ENCODE assay signal across 8 mouse cellular contexts in the genomic region with DNA sequence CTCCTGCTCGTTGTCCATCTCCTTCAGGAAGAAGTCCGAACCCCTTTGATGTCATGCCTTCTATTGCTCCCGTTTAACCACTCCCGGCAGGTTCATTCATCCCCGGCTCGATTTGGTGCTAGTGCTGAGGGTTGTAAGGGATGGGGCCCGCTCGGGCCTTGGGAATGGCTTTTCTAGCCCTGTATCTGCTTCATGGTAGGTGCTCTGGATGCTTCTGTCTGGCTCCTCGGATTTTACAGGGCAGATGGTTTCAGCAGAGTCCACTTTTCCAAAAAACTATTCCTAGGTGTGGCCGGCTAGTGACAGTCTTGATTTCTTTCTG. TPM values are rescaled to one million over a fixed set of nuclear protein-coding genes. Genes with fewer than 3 reads are reported as not detected.
DNase-seq lines count a peak whose midpoint lies in the region; ATAC-seq and TF ChIP-seq lines count a peak whose summit lies in the region.
"Had no signal": no experiment of that assay in that cellular context is flagged by ENCODE, and none has a peak within 500 bp of the region (broad histone marks: within the 10 kb centered on the region; RNA-seq: fewer than 3 reads in every experiment).

No protein-coding gene starts in this region.

- peaks cover 4% of the 10 kb centered on the region; the same call in 1 of the 2 replicates for H3K4me1 ChIP-seq in spleen, adult 2 months (ENCODE audit: control insufficient read depth, insufficient read depth, insufficient read length)
- H3K4me1 ChIP-seq in forebrain, embryonic 10.5 days, result peaks cover 25% of the 10 kb centered on the region
- H3K4me1 ChIP-seq in liver, embryonic 12.5 days, result peaks cover 41% of the 10 kb centered on the region
- H3K4me1 ChIP-seq in stomach, postnatal 0 days (replicated peaks; ENCODE audit: control insufficient read depth, insufficient read depth), result peaks cover 6% of the 10 kb centered on the region; the same call in 1 of the 2 replicates

- ATAC-seq in liver, embryonic 12.5 days, result peak; percentile 25
- ATAC-seq in stomach, postnatal 0 days (ENCODE audit: low FRiP score, low TSS enrichment), result no peak; the same call in 1 of the 2 replicates

- TF ChIP-seq CTCF in spleen, adult 2 months (IDR thresholded peaks at IDR 0.05; ENCODE audit: extremely low read depth, insufficient read depth, insufficient read length, insufficient replicate concordance), result no peak
- TF ChIP-seq CTCF in stomach, postnatal 0 days (IDR thresholded peaks at IDR 0.05; ENCODE audit: low read depth), result no peak

- H3K36me3 ChIP-seq in spleen, adult 2 months (ENCODE audit: control insufficient read depth, insufficient read depth, low read length), result no peaks in the 10 kb centered on the region
- peaks cover 42% of the 10 kb centered on the region for H3K36me3 ChIP-seq in forebrain, embryonic 10.5 days (replicated peaks)
- peaks cover 35% of the 10 kb centered on the region for H3K36me3 ChIP-seq in liver, embryonic 12.5 days
- H3K36me3 ChIP-seq in stomach, postnatal 0 days (ENCODE audit: control insufficient read depth, insufficient read depth, low read length), result no peaks in the 10 kb centered on the region

- H3K9me3 ChIP-seq in forebrain, embryonic 10.5 days, result no peaks in the 10 kb centered on the region
- no peaks in the 10 kb centered on the region for H3K9me3 ChIP-seq in liver, embryonic 12.5 days (replicated peaks)
- H3K9me3 ChIP-seq in stomach, postnatal 0 days (ENCODE audit: control insufficient read depth, low read length), result no peaks in the 10 kb centered on the region

- H3K27ac ChIP-seq in spleen, adult 2 months (ENCODE audit: insufficient read depth, low read length), result peak overlapping the region; percentile 78
- H3K27ac ChIP-seq in forebrain, embryonic 10.5 days, result peak overlapping the region; percentile 94
- H3K27ac ChIP-seq in liver, embryonic 12.5 days, result peak overlapping the region; percentile 77
- H3K27ac ChIP-seq in stomach, postnatal 0 days (replicated peaks), result peak overlapping the region; percentile 87; the same call in 1 of the 2 replicates

- WGBS in spleen, adult 2 months, result 6% methylated on average over 10 of the region's 10 CpGs
- WGBS in forebrain, embryonic 10.5 days, result 7% methylated on average over 10 of the region's 10 CpGs
- 3% methylated on average over 10 of the region's 10 CpGs for WGBS in liver, embryonic 12.5 days (ENCODE audit: insufficient replicate concordance)
- WGBS in stomach, postnatal 0 days, result 3% methylated on average over 10 of the region's 10 CpGs

- H3K27me3 ChIP-seq in spleen, adult 2 months (ENCODE audit: control insufficient read depth, insufficient read depth, low read length), result no peaks in the 10 kb centered on the region
- H3K27me3 ChIP-seq in forebrain, embryonic 10.5 days (ENCODE audit: poor library complexity, severe bottlenecking), result no peaks in the 10 kb centered on the region
- H3K27me3 ChIP-seq in liver, embryonic 12.5 days (replicated peaks), result no peaks in the 10 kb centered on the region
- no peaks in the 10 kb centered on the region for H3K27me3 ChIP-seq in stomach, postnatal 0 days (ENCODE audit: control insufficient read depth, insufficient read depth, low read length)

- TF ChIP-seq POLR2A in spleen, adult 2 months (IDR thresholded peaks at IDR 0.05; ENCODE audit: low read depth, low read length), result no peak

- no peak for DNase-seq in spleen, adult 2 months (ENCODE audit: low read depth in 1 of 2, low spot score in 2 of 2)
- no peak for DNase-seq in spleen, postnatal 10 days (ENCODE audit: low spot score in 2 of 2)
- no peak for DNase-seq in forebrain, embryonic 10.5 days (ENCODE audit: extremely low spot score, low spot score)
- no peak for DNase-seq in stomach, postnatal 0 days (ENCODE audit: low spot score)
- no peak for DNase-seq in gastrocnemius, adult 8-10 months (ENCODE audit: low spot score in 2 of 2)
- DNase-seq in right cerebral cortex, postnatal 14 days, result no peak

- H3K9ac ChIP-seq in liver, embryonic 12.5 days, result peak overlapping the region; percentile 87
- H3K9ac ChIP-seq in stomach, postnatal 0 days (ENCODE audit: low read length), result peak overlapping the region; percentile 89

- no peak for TF ChIP-seq EP300 in stomach, postnatal 0 days (optimal IDR thresholded peaks at IDR 0.05)

- H3K4me2 ChIP-seq in liver, embryonic 12.5 days, result peak overlapping the region; percentile 85
- H3K4me2 ChIP-seq in stomach, postnatal 0 days (replicated peaks; ENCODE audit: low read depth), result peak overlapping the region; percentile 81

- H3K4me3 ChIP-seq in spleen, adult 2 months (ENCODE audit: extremely low read depth, insufficient read depth, insufficient read length), result peak overlapping the region; percentile 96
- H3K4me3 ChIP-seq in forebrain, embryonic 10.5 days, result peak overlapping the region; percentile 94
- H3K4me3 ChIP-seq in liver, embryonic 12.5 days, result peak overlapping the region; percentile 92
- peak overlapping the region; percentile 92 for H3K4me3 ChIP-seq in stomach, postnatal 0 days (ENCODE audit: low read depth, low read length)

RNA-seq across cellular contexts. Expression of a gene that starts 0.6 kb away (rescaled TPM):
- polyA plus RNA-seq in spleen, adult 2 months (2012; rRNA removed), result 97.5 and 107 TPM in 2 replicates
- 200 and 203 TPM in 2 replicates for polyA plus RNA-seq in forebrain, embryonic 10.5 days (2016; fragmentation: Nextera tagmentation; extraction: Ambion mirVana)
- polyA plus RNA-seq in liver, embryonic 12.5 days (2016; fragmentation: Nextera tagmentation; extraction: Ambion mirVana), result 106 and 109 TPM in 2 replicates
- 199 and 201 TPM in 2 replicates for polyA plus RNA-seq in stomach, postnatal 0 days (2015; fragmentation: Nextera tagmentation; extraction: Ambion mirVana)
- total RNA-seq in gastrocnemius, adult 8-10 months (2022), result 10 to 100 TPM; 37.5 to 44.8 (median 44.1) TPM

RNA-seq across cellular contexts. Expression of a gene that starts 4.7 kb away (rescaled TPM):
- polyA plus RNA-seq in spleen, adult 2 months (2012; rRNA removed), result not detected in 2 replicates
- not detected in 2 replicates for polyA plus RNA-seq in forebrain, embryonic 10.5 days (2016; fragmentation: Nextera tagmentation; extraction: Ambion mirVana)
- 0.10 and 0.11 TPM in 2 replicates for polyA plus RNA-seq in liver, embryonic 12.5 days (2016; fragmentation: Nextera tagmentation; extraction: Ambion mirVana)
- not detected in 2 replicates for polyA plus RNA-seq in stomach, postnatal 0 days (2015; fragmentation: Nextera tagmentation; extraction: Ambion mirVana)
- not detected for total RNA-seq in gastrocnemius, adult 8-10 months (2022)
- polyA plus RNA-seq: gonadal fat pad, adult 2 months had no signal

RNA-seq across cellular contexts. Expression of a gene that starts 18.6 kb away (rescaled TPM):
- 18.7 and 19.3 TPM in 2 replicates for polyA plus RNA-seq in spleen, adult 2 months (2012; rRNA removed)
- polyA plus RNA-seq in forebrain, embryonic 10.5 days (2016; fragmentation: Nextera tagmentation; extraction: Ambion mirVana), result 41.4 and 42.4 TPM in 2 replicates
- 13.9 and 14.8 TPM in 2 replicates for polyA plus RNA-seq in liver, embryonic 12.5 days (2016; fragmentation: Nextera tagmentation; extraction: Ambion mirVana)
- 23.4 and 24.3 TPM in 2 replicates for polyA plus RNA-seq in stomach, postnatal 0 days (2015; fragmentation: Nextera tagmentation; extraction: Ambion mirVana)
- total RNA-seq in gastrocnemius, adult 8-10 months (2022), result 1 to 10 TPM; 5.3 to 7.3 (median 6.2) TPM

RNA-seq across cellular contexts. Expression of a gene that starts 33.1 kb away (rescaled TPM):
- 42.4 and 56.2 TPM in 2 replicates for polyA plus RNA-seq in spleen, adult 2 months (2012; rRNA removed)
- polyA plus RNA-seq in forebrain, embryonic 10.5 days (2016; fragmentation: Nextera tagmentation; extraction: Ambion mirVana), result 3.8 and 3.9 TPM in 2 replicates
- 17.2 and 17.9 TPM in 2 replicates for polyA plus RNA-seq in liver, embryonic 12.5 days (2016; fragmentation: Nextera tagmentation; extraction: Ambion mirVana)
- 9.6 and 10.2 TPM in 2 replicates for polyA plus RNA-seq in stomach, postnatal 0 days (2015; fragmentation: Nextera tagmentation; extraction: Ambion mirVana)
- 1 to 10 TPM; 3.3 to 7.4 (median 4.7) TPM for total RNA-seq in gastrocnemius, adult 8-10 months (2022)
